Mouse (Mus musculus) heart, postnatal 25 days (tissue): Measurements from ENCODE around the gene Cdh23. TPM values are rescaled to one million over a fixed set of nuclear protein-coding genes. Genes with fewer than 3 reads are reported as not detected.
A peak's percentile ranks its signal among the peaks of the same experiment; 100 is the strongest.

Experiments
- DNase-seq: peaks from one replicate; pipeline ENCODE4 v3.0.0; 2022; ENCODE audit warnings: low spot score
- intact Hi-C: fragments of 180-260 bp; cut with DNase I; formaldehyde crosslinking; loops from one replicate; pipeline ENCODE4 v1.15.1; 2025
- total RNA-seq, 2 experiments: library from RNA; stranded (reverse); gene quantifications; 2 replicates each; pipeline ENCODE4 v1.2.3; 2021

The Cdh23 gene
- total RNA-seq, 2 experiments from 2014 or later, result 5.4 to 5.9 TPM

- intact Hi-C loops, result no loop called here
- DNase-seq, result no peak
Observed at GRCm38 (mm10) chr10:60591281-60591680, 105.0 kb downstream of the Cdh23 start.

GRCm38 (mm10) chr10:60590241-60590640, 106.0 kb downstream of the Cdh23 start:
- DNase-seq, result no peak

GRCm38 (mm10) chr10:60585691-60586090, 110.6 kb downstream of the Cdh23 start:
- intact Hi-C loops, result no loop called here
- DNase-seq, result no peak

More at GRCm38 (mm10) chr10:60590241-60590640, 106.0 kb downstream of the Cdh23 start:
- intact Hi-C loops, result no loop called here

- intact Hi-C loops, result no loop called here
- no peak for DNase-seq
Observed at GRCm38 (mm10) chr10:60582956-60583355, 113.3 kb downstream of the Cdh23 start.

GRCm38 (mm10) chr10:60580666-60581065, 115.6 kb downstream of the Cdh23 start:
- intact Hi-C loops, result no loop called here
- no peak for DNase-seq

GRCm38 (mm10) chr10:60578738-60579538, 117.4 kb downstream of the Cdh23 start:
- DNase-seq, result no peak
- intact Hi-C loops, result no loop called here

GRCm38 (mm10) chr10:60577920-60578737, 118.2 kb downstream of the Cdh23 start:
- intact Hi-C loops, result loop anchor here (2.0 kb wide), 1 partner anchor 81 kb away; no protein-coding TSS in a partner anchor
- no peak for DNase-seq

GRCm38 (mm10) chr10:60577125-60577919, 119.0 kb downstream of the Cdh23 start:
- intact Hi-C loops, result loop anchor here (2.0 kb wide), 1 partner anchor 81 kb away; no protein-coding TSS in a partner anchor
- DNase-seq, result peak; percentile 67

GRCm38 (mm10) chr10:60574851-60575250, 121.4 kb downstream of the Cdh23 start:
- intact Hi-C loops, result no loop called here
- DNase-seq, result no peak

- DNase-seq, result no peak
- intact Hi-C loops, result no loop called here
Observed at GRCm38 (mm10) chr10:60571491-60571890, 124.8 kb downstream of the Cdh23 start.

GRCm38 (mm10) chr10:60566369-60567037, 129.8 kb downstream of the Cdh23 start:
- intact Hi-C loops, result no loop called here
- DNase-seq, result no peak

GRCm38 (mm10) chr10:60564136-60564535, 132.2 kb downstream of the Cdh23 start:
- intact Hi-C loops, result no loop called here
- DNase-seq, result no peak

GRCm38 (mm10) chr10:60562946-60563345, 133.3 kb downstream of the Cdh23 start:
- intact Hi-C loops, result no loop called here
- no peak for DNase-seq

- no peak for DNase-seq
- intact Hi-C loops, result no loop called here
Observed at GRCm38 (mm10) chr10:60558491-60558927, 137.8 kb downstream of the Cdh23 start.

GRCm38 (mm10) chr10:60552951-60553635, 143.2 kb downstream of the Cdh23 start:
- intact Hi-C loops, result no loop called here
- no peak for DNase-seq

GRCm38 (mm10) chr10:60539164-60539914, 157.0 kb downstream of the Cdh23 start:
- intact Hi-C loops, result no loop called here
- DNase-seq, result no peak

GRCm38 (mm10) chr10:60536098-60536811, 160.0 kb downstream of the Cdh23 start:
- DNase-seq, result no peak
- intact Hi-C loops, result no loop called here
